Mouse (Mus musculus) hindbrain, embryonic 16.5 days (tissue): ENCODE data around the gene Pkp2. TPM values are rescaled to one million over a fixed set of nuclear protein-coding genes. Genes with fewer than 3 reads are reported as not detected.
"Not testable (repeated sequence)": the region's sequence is repeated elsewhere in the genome, so short reads cannot be mapped to it uniquely, and the experiment has no call there.

ENCODE experiments used
- ATAC-seq: fragments of 200-750 bp; cut with Nextera tagmentation; 2 replicates; pipeline ENCODE4 v1.8.0; 2017; ENCODE audit warnings: moderate TSS enrichment, moderate library complexity
- H3K27ac ChIP-seq: fragments of 300-500 bp; sonication (generic); 2 replicates; pipeline ENCODE4 v1.5.1; 2014; ENCODE audit warnings: low read depth, mild to moderate bottlenecking, control low read depth, low read length, moderate library complexity
- H3K27me3 ChIP-seq: fragments of 300-500 bp; sonication (generic); replicated peaks from 2 replicates; pipeline ENCODE4 v1.6.1; 2014; ENCODE audit warnings: low read length; ENCODE audit not compliant: control insufficient read depth, insufficient read depth
- H3K36me3 ChIP-seq: fragments of 300-500 bp; sonication (generic); 2 replicates; pipeline ENCODE4 v1.6.1; 2014; ENCODE audit warnings: mild to moderate bottlenecking, low read length, moderate library complexity, mixed read lengths; ENCODE audit not compliant: control insufficient read depth, insufficient read depth
- H3K4me1 ChIP-seq: fragments of 300-500 bp; sonication (generic); 2 replicates; pipeline ENCODE4 v1.6.1; 2014; ENCODE audit warnings: low read depth, low read length; ENCODE audit not compliant: control insufficient read depth, insufficient read depth
- H3K4me2 ChIP-seq: fragments of 300-500 bp; sonication (generic); 2 replicates; pipeline ENCODE4 v1.6.1; 2014; ENCODE audit warnings: mild to moderate bottlenecking, low read length, control low read depth, moderate library complexity
- H3K4me3 ChIP-seq: fragments of 300-500 bp; sonication (generic); 2 replicates; pipeline ENCODE4 v1.5.1; 2014; ENCODE audit warnings: mild to moderate bottlenecking, low read length, control low read depth, moderate library complexity
- H3K9ac ChIP-seq: fragments of 300-500 bp; sonication (generic); 2 replicates; pipeline ENCODE4 v1.6.1; 2014; ENCODE audit warnings: low read depth, mild to moderate bottlenecking, control low read depth, low read length, moderate library complexity
- H3K9me3 ChIP-seq: fragments of 300-500 bp; sonication (generic); 2 replicates; pipeline ENCODE4 v1.6.1; 2014; ENCODE audit warnings: mild to moderate bottlenecking, low read length, moderate library complexity; ENCODE audit not compliant: control insufficient read depth
- WGBS: fragments of 180-500 bp; shearing (Covaris S2); extraction: QIAGEN DNeasy Blood & Tissue Kit; methylation state at CpG from one replicate; pipeline ENCODE4 v1.1.7; 2014; 5-methylcytosine and 5-hydroxymethylcytosine counted together
- polyA plus RNA-seq: library from polyadenylated mRNA; unstranded; fragments of >200 nt; fragmentation: Nextera tagmentation; extraction: Ambion mirVana; gene quantifications from 2 replicates; pipeline ENCODE4 v1.2.1, GENCODE M21; 2015

Gene Pkp2
- polyA plus RNA-seq: 1.6 and 1.8 TPM in 2 replicates

DNA sequence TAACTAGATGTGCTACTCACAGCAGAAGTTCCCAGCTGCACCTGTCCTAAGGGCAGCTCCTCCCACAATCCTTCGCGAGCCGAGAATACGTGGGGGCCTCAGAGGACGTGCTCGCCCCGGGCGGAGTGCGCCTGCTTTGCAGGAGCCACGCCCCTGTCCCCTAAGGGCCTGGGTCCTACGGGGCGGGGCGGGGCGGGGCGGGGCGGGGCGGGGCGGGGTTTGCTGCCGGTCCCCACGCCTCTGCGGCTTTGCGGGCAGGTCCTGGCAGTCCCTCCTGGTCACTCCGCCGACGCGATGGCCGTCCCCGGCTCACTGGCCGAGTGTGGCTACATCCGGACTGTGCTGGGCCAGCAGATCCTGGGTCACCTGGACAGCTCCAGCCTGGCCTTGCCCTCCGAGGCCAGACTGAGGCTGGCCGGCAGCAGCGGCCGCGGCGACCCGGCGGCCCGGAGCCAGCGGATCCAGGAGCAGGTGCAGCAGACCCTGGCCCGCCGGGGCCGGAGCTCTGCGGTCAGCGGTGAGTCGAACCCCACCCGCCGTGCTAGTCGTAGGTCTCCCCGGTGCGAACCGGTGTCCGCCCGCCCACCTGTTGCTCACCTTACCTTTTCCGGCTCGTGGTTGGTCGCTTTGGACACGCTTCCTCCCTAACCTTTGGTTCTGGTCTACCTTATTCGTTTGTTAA, at the start of gene Pkp2:
TSS of gene Pkp2 (plus strand) at position 240 of the 682 bp plus-strand sequence.
- no peak within 1 kb of the TSS for H3K27ac ChIP-seq
- peaks cover 5% of the 10 kb centered on the region for H3K4me1 ChIP-seq
- peak; percentile 94 for ATAC-seq
- H3K36me3 ChIP-seq: no peaks in the 10 kb centered on the region
- H3K4me2 ChIP-seq: peak within 1 kb of the TSS; percentile 100
- no peaks in the 10 kb centered on the region for H3K9me3 ChIP-seq
- peaks cover 13% of the 10 kb centered on the region for H3K27me3 ChIP-seq
- under 1% methylated on average over 53 of the region's 59 CpGs for WGBS
- peak within 1 kb of the TSS; percentile 87 for H3K4me3 ChIP-seq
- peak within 1 kb of the TSS; percentile 83 for H3K9ac ChIP-seq

GRCm38 (mm10) chr16:16197374-16197773, 15.7 kb upstream of the Pkp2 start:
- no peak overlapping the region for H3K4me2 ChIP-seq
- 66% methylated on average over 17 of the region's 17 CpGs for WGBS
- no peaks in the 10 kb centered on the region for H3K9me3 ChIP-seq
- H3K9ac ChIP-seq: no peak overlapping the region
- H3K27ac ChIP-seq: no peak overlapping the region
- no peaks in the 10 kb centered on the region for H3K4me1 ChIP-seq
- H3K27me3 ChIP-seq: no peaks in the 10 kb centered on the region
- H3K36me3 ChIP-seq: no peaks in the 10 kb centered on the region
- ATAC-seq: no peak
- no peak overlapping the region for H3K4me3 ChIP-seq

GRCm38 (mm10) chr16:16201991-16202390, 11.1 kb upstream of the Pkp2 start:
- H3K27me3 ChIP-seq, H3K4me1 ChIP-seq, H3K9me3 ChIP-seq, H3K36me3 ChIP-seq, H3K9ac ChIP-seq, H3K27ac ChIP-seq, H3K4me2 ChIP-seq, H3K4me3 ChIP-seq: not testable (repeated sequence)
- WGBS: 36% methylated on average over 8 of the region's 8 CpGs
- peak; percentile 87 for ATAC-seq

GRCm38 (mm10) chr16:16204648-16205047, 8.5 kb upstream of the Pkp2 start:
- no peak for ATAC-seq
- Histone ChIP-seq H3K4me1 (no peaks in the 10 kb centered on the region), H3K36me3 (no peaks in the 10 kb centered on the region), H3K27ac (no peak overlapping the region), H3K4me3 (no peak overlapping the region), H3K9me3 (no peaks in the 10 kb centered on the region), H3K27me3 (no peaks in the 10 kb centered on the region), H3K9ac (no peak overlapping the region), H3K4me2 (no peak overlapping the region)
- 94% methylated on average over 1 of the region's 1 CpGs for WGBS

GRCm38 (mm10) chr16:16212723-16213078, 417 bp upstream of the Pkp2 start:
- Histone ChIP-seq H3K9ac (peak overlapping the region; percentile 83), H3K27ac (no peak overlapping the region), H3K4me2 (peak overlapping the region; percentile 100), H3K36me3 (no peaks in the 10 kb centered on the region), H3K4me3 (peak overlapping the region; percentile 87), H3K27me3 (peaks cover 13% of the 10 kb centered on the region), H3K9me3 (no peaks in the 10 kb centered on the region), H3K4me1 (peaks cover 5% of the 10 kb centered on the region)
- 16% methylated on average over 7 of the region's 7 CpGs for WGBS
- ATAC-seq: no peak

DNA sequence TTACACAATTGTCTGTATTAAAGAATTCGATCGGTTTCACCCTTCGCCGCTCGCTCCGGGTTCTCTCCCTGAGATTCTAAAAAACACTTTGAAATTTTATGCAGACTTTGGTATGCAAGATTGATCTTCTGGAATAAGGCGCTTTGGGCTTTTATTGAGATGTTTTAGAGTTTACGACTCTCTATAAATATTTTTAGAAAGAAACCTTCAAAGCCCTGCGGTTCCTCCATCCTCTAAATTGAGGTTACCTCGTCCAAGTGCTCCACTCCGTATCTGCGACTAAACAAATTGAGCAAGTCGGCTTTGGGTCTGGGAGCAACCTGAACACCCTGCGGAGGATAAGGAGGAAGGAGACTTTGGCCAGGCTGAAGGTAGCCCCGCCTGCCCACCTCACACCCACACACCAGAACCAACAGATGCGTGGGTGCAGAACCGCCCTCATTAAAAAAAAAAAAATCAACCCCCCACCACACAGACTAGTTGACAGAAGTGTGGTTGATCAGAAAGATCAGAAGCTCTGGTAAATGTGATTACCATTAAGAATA, 715 bp downstream of the Pkp2 start:
- Histone ChIP-seq H3K9ac (peak overlapping the region; percentile 83; the same call in 1 of the 2 replicates), H3K4me1 (peaks cover 5% of the 10 kb centered on the region), H3K27me3 (peaks cover 13% of the 10 kb centered on the region), H3K36me3 (no peaks in the 10 kb centered on the region), H3K4me3 (peak overlapping the region; percentile 87), H3K27ac (no peak overlapping the region), H3K9me3 (no peaks in the 10 kb centered on the region), H3K4me2 (peak overlapping the region; percentile 100)
- 4% methylated on average over 17 of the region's 17 CpGs for WGBS
- no peak for ATAC-seq

DNA sequence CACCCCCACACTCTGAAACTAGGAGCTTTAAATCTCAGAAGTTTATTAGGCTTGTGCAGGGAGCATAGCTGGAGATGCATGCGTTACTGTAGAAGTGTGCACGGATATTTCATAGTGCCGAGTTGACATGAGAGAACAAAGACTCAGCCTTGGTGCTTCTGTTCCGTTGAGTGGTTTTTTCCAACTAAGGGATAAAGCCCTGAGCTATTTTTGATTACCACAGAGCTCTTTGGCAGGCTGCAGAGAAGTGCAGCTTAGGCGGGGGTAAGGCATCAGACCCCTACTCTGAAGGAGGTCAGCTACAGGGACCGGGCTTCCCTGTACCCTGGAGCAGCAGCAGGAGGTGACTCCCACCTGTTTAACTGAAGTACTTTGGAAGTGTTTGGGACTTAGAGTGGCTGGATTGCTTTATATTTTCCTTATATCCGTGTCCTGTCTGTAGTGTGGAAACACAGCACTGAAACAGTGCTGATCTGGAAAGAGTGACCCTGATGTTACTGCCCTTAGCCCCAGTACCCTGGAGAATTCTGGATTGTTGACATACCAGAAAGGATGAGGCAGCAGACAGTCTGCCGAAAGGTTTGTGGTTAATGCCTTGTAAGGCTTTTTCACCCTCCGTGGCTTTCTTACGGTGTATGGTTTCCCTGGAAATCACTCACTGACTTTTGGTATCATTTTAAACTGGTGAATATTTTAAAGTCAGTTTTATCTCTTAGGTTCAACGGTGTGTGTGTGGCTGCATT, 2.7 kb downstream of the Pkp2 start:
- Histone ChIP-seq H3K4me3 (no peak overlapping the region), H3K27me3 (peaks cover 13% of the 10 kb centered on the region), H3K36me3 (no peaks in the 10 kb centered on the region), H3K4me2 (no peak overlapping the region), H3K9ac (no peak overlapping the region), H3K27ac (no peak overlapping the region), H3K9me3 (no peaks in the 10 kb centered on the region), H3K4me1 (peaks cover 5% of the 10 kb centered on the region)
- ATAC-seq: no peak
- whole genome bisulfite sequencing: 33% methylated on average over 11 of the region's 11 CpGs

GRCm38 (mm10) chr16:16216934-16217333, 3.8 kb downstream of the Pkp2 start:
- WGBS: 100% methylated on average over 1 of the region's 1 CpGs
- no peak overlapping the region for H3K9ac ChIP-seq

DNA sequence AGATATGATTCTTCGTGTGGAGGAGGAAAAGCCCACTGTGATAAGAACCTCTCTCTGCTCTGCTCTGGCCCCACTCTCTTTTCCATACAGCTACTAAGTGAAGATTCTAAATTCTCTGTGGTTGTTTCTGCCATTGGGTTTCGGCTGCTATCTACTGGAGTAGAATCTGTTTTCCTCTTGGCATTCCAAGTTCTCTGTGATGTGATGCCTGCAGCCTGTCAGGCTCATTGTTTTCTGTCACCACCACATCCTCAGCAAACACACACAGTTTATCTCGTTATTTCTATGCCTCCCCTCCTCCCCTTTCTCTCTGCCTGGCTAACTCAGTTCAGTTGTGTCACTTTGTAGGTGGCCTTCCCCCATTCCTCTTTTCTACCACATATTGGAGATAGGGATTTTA, 6.7 kb downstream of the Pkp2 start:
- no peak for ATAC-seq
- no peak overlapping the region for H3K27ac ChIP-seq
- WGBS: 43% methylated on average over 3 of the region's 3 CpGs

More at GRCm38 (mm10) chr16:16216934-16217333, 3.8 kb downstream of the Pkp2 start:
- Histone ChIP-seq H3K4me2 (no peak overlapping the region), H3K27ac (no peak overlapping the region), H3K4me1 (peaks cover 5% of the 10 kb centered on the region), H3K4me3 (no peak overlapping the region), H3K9me3 (no peaks in the 10 kb centered on the region), H3K36me3 (no peaks in the 10 kb centered on the region), H3K27me3 (peaks cover 13% of the 10 kb centered on the region)
- ATAC-seq: no peak

More for the DNA sequence above, 6.7 kb downstream of the Pkp2 start:
- Histone ChIP-seq H3K36me3 (no peaks in the 10 kb centered on the region), H3K4me1 (no peaks in the 10 kb centered on the region), H3K4me3 (no peak overlapping the region), H3K4me2 (no peak overlapping the region), H3K27me3 (peaks cover 5% of the 10 kb centered on the region; the same call in 1 of the 2 replicates), H3K9me3 (no peaks in the 10 kb centered on the region), H3K9ac (no peak overlapping the region)
